8 mouse cellular contexts compared by ENCODE assay signal in the genomic region with DNA sequence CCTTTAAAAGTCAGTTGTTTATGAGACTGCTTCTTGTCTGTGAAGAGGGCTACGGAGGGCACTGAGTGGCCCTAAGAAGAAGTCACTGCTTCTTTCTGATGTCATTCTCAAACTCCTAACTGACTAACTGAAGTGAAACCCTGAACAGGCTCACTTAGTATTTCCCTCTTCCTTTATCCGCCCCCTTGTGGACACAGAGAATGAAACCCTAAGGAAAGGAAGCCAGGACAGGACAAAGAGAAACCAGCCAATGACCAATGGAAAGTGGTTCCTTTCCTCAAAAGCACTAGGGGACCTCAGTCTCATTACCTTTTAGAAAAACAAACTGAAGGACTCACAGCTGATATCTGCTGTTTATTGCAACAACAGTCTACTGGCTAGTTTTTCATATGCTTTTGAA. TPM values are rescaled to one million over a fixed set of nuclear protein-coding genes. Genes with fewer than 3 reads are reported as not detected.
DNase-seq lines count a peak whose midpoint lies in the region; ATAC-seq and TF ChIP-seq lines count a peak whose summit lies in the region.

No protein-coding gene starts in this region.

- ATAC-seq in forebrain, embryonic 16.5 days: peak; percentile 52; the same call in 1 of the 2 replicates
- ATAC-seq in forebrain, embryonic 11.5 days (replicated peaks; ENCODE audit: low FRiP score): no peak
- no peak for ATAC-seq in neural tube, embryonic 11.5 days (ENCODE audit: insufficient read depth, low FRiP score, low TSS enrichment)
- ATAC-seq in hematopoietic stem cell, adult 5-6 weeks (replicated peaks in 1 of 2; ENCODE audit: insufficient read depth in 1 of 2, low FRiP score in 2 of 2, low TSS enrichment in 1 of 2, low read depth in 1 of 2, poor library complexity in 2 of 2, severe bottlenecking in 2 of 2): peak; percentile 82
- peak; percentile 21; the same call in 1 of the 2 replicates for ATAC-seq in lung, embryonic 14.5 days (ENCODE audit: insufficient read depth)

- no peak overlapping the region for H3K9ac ChIP-seq in forebrain, embryonic 16.5 days (replicated peaks; ENCODE audit: low read depth, low read length)
- no peak overlapping the region for H3K9ac ChIP-seq in forebrain, embryonic 11.5 days (ENCODE audit: low read length)
- H3K9ac ChIP-seq in neural tube, embryonic 11.5 days (ENCODE audit: low read length): no peak overlapping the region
- no peak overlapping the region for H3K9ac ChIP-seq in lung, embryonic 14.5 days

- no peaks in the 10 kb centered on the region for H3K27me3 ChIP-seq in forebrain, embryonic 16.5 days (replicated peaks; ENCODE audit: control insufficient read depth, insufficient read depth, low read length)
- H3K27me3 ChIP-seq in forebrain, embryonic 11.5 days (ENCODE audit: control insufficient read depth, insufficient read depth, low read length): no peaks in the 10 kb centered on the region
- no peaks in the 10 kb centered on the region for H3K27me3 ChIP-seq in neural tube, embryonic 11.5 days (ENCODE audit: control insufficient read depth, insufficient read depth, low read length)
- H3K27me3 ChIP-seq in lung, embryonic 14.5 days (ENCODE audit: insufficient read depth, low read length): no peaks in the 10 kb centered on the region

- no peak overlapping the region for H3K27ac ChIP-seq in forebrain, embryonic 16.5 days (ENCODE audit: low read length)
- no peak overlapping the region for H3K27ac ChIP-seq in forebrain, embryonic 11.5 days (ENCODE audit: low read depth, low read length)
- no peak overlapping the region for H3K27ac ChIP-seq in neural tube, embryonic 11.5 days (ENCODE audit: low read depth, low read length)
- H3K27ac ChIP-seq in lung, embryonic 14.5 days (ENCODE audit: low read depth): no peak overlapping the region

- WGBS in forebrain, embryonic 16.5 days: 46% methylated on average over 2 of the region's 2 CpGs
- WGBS in forebrain, embryonic 11.5 days: 47% methylated on average over 2 of the region's 2 CpGs
- WGBS in neural tube, embryonic 11.5 days: 51% methylated on average over 2 of the region's 2 CpGs
- 38% methylated on average over 2 of the region's 2 CpGs for WGBS in lung, embryonic 14.5 days

- TF ChIP-seq CTCF in lung, embryonic 14.5 days (IDR thresholded peaks at IDR 0.05; ENCODE audit: low read depth): peak; percentile 73

- H3K4me2 ChIP-seq in forebrain, embryonic 16.5 days (ENCODE audit: low read length): no peak overlapping the region
- no peak overlapping the region for H3K4me2 ChIP-seq in forebrain, embryonic 11.5 days (ENCODE audit: low read depth, low read length, severe bottlenecking)
- no peak overlapping the region for H3K4me2 ChIP-seq in neural tube, embryonic 11.5 days (ENCODE audit: low read depth)
- no peak overlapping the region for H3K4me2 ChIP-seq in lung, embryonic 14.5 days

- peaks cover 3% of the 10 kb centered on the region for H3K4me1 ChIP-seq in forebrain, embryonic 16.5 days (replicated peaks; ENCODE audit: control insufficient read depth, insufficient read depth, low read length)
- 0 out of 2 replicates have a peak, but pooled peaks cover 4% of the 10 kb centered on the region for H3K4me1 ChIP-seq in forebrain, embryonic 11.5 days (replicated peaks; ENCODE audit: control insufficient read depth, insufficient read depth, low read length)
- no peaks in the 10 kb centered on the region for H3K4me1 ChIP-seq in neural tube, embryonic 11.5 days (ENCODE audit: control insufficient read depth, insufficient read depth, low read length)
- 0 out of 2 replicates have a peak, but pooled peaks cover 4% of the 10 kb centered on the region for H3K4me1 ChIP-seq in lung, embryonic 14.5 days (ENCODE audit: insufficient read depth)

- no peak overlapping the region for H3K4me3 ChIP-seq in forebrain, embryonic 16.5 days (replicated peaks; ENCODE audit: low read length)
- H3K4me3 ChIP-seq in forebrain, embryonic 11.5 days (ENCODE audit: low read depth, low read length): no peak overlapping the region
- no peak overlapping the region for H3K4me3 ChIP-seq in neural tube, embryonic 11.5 days (ENCODE audit: low read depth, low read length)
- no peak overlapping the region for H3K4me3 ChIP-seq in lung, embryonic 14.5 days (ENCODE audit: low read depth, low read length)

- H3K9me3 ChIP-seq in forebrain, embryonic 16.5 days (ENCODE audit: control insufficient read depth, low read length): no peaks in the 10 kb centered on the region
- H3K9me3 ChIP-seq in forebrain, embryonic 11.5 days (ENCODE audit: control insufficient read depth, low read length): no peaks in the 10 kb centered on the region
- no peaks in the 10 kb centered on the region for H3K9me3 ChIP-seq in neural tube, embryonic 11.5 days (ENCODE audit: control insufficient read depth, low read length)
- H3K9me3 ChIP-seq in lung, embryonic 14.5 days (ENCODE audit: low read depth, low read length): no peaks in the 10 kb centered on the region

- 0 out of 2 replicates have a peak, but pooled peaks cover 4% of the 10 kb centered on the region for H3K36me3 ChIP-seq in forebrain, embryonic 16.5 days (ENCODE audit: control insufficient read depth, insufficient read depth)
- no peaks in the 10 kb centered on the region for H3K36me3 ChIP-seq in forebrain, embryonic 11.5 days (ENCODE audit: control insufficient read depth, insufficient read depth, low read length)
- no peaks in the 10 kb centered on the region; the same call in 1 of the 2 replicates for H3K36me3 ChIP-seq in neural tube, embryonic 11.5 days (ENCODE audit: control insufficient read depth, insufficient read depth, low read length)
- H3K36me3 ChIP-seq in lung, embryonic 14.5 days (ENCODE audit: insufficient read depth): peaks cover 20% of the 10 kb centered on the region

- no peak for DNase-seq in forebrain, embryonic 11.5 days (ENCODE audit: low spot score)
- DNase-seq in neural tube, embryonic 11.5 days (ENCODE audit: low spot score): peak; percentile 52
- DNase-seq in neural tube, embryonic 10.5 days (ENCODE audit: extremely low spot score, low spot score): no peak
- peak; percentile 59 for DNase-seq in adrenal gland, postnatal 10 days
- DNase-seq in lung, embryonic 14.5 days: peak; percentile 86
- no peak for DNase-seq in testis, postnatal 14 days (ENCODE audit: low spot score)

RNA-seq across cellular contexts. Expression of gene Xpo4, which starts 45.7 kb away (rescaled TPM):
- 13.1 and 13.8 TPM in 2 replicates for polyA plus RNA-seq in forebrain, embryonic 16.5 days (2015; fragmentation: Nextera tagmentation; extraction: Ambion mirVana)
- 35.6 and 39.1 TPM in 2 replicates for polyA plus RNA-seq in forebrain, embryonic 11.5 days (2014; fragmentation: Nextera tagmentation; extraction: Ambion mirVana)
- polyA plus RNA-seq in neural tube, embryonic 11.5 days (2014; fragmentation: Nextera tagmentation; extraction: Ambion mirVana): 34.5 and 35.1 TPM in 2 replicates
- 10 to 100 TPM; 20.7 to 28.1 TPM for total RNA-seq in adrenal gland, postnatal 10 days (2021)
- total RNA-seq in hematopoietic stem cell, adult 5-6 weeks (2017): 38.5 and 39.5 TPM in 2 replicates
- 33.7 and 37.1 TPM in 2 replicates for polyA plus RNA-seq in lung, embryonic 14.5 days (2014; fragmentation: Nextera tagmentation; extraction: Ambion mirVana)

RNA-seq across cellular contexts. Expression of gene Eef1akmt1, which starts 48.1 kb away (rescaled TPM):
- polyA plus RNA-seq in forebrain, embryonic 16.5 days (2015; fragmentation: Nextera tagmentation; extraction: Ambion mirVana): 98.0 and 103 TPM in 2 replicates
- 79.4 and 86.5 TPM in 2 replicates for polyA plus RNA-seq in forebrain, embryonic 11.5 days (2014; fragmentation: Nextera tagmentation; extraction: Ambion mirVana)
- 87.5 and 90.4 TPM in 2 replicates for polyA plus RNA-seq in neural tube, embryonic 11.5 days (2014; fragmentation: Nextera tagmentation; extraction: Ambion mirVana)
- total RNA-seq in adrenal gland, postnatal 10 days (2021): 10 to 100 TPM; 32.3 to 34.6 TPM
- total RNA-seq in hematopoietic stem cell, adult 5-6 weeks (2017): 13.3 and 19.6 TPM in 2 replicates
- 112 and 122 TPM in 2 replicates for polyA plus RNA-seq in lung, embryonic 14.5 days (2014; fragmentation: Nextera tagmentation; extraction: Ambion mirVana)

Comparison
In these comparisons a context has a peak if more than half of its experiments do, and no peak if none do; other contexts are left out.
1. ATAC-seq: peak in forebrain, embryonic 16.5 days (single experiment), hematopoietic stem cell, adult 5-6 weeks (2 of 2) and lung, embryonic 14.5 days (single experiment); none in forebrain, embryonic 11.5 days (single experiment) and neural tube, embryonic 11.5 days (single experiment).
2. DNase-seq: peak in neural tube, embryonic 11.5 days (single experiment), adrenal gland, postnatal 10 days (single experiment) and lung, embryonic 14.5 days (single experiment); none in forebrain, embryonic 11.5 days (single experiment), neural tube, embryonic 10.5 days (single experiment) and testis, postnatal 14 days (single experiment).